Mouse (Mus musculus) small intestine, adult 2 months (tissue): ENCODE data around the gene Tmem81. TPM values are rescaled to one million over a fixed set of nuclear protein-coding genes. Genes with fewer than 3 reads are reported as not detected.

Experiments used
- H3K27ac ChIP-seq: fragments of 200-500 bp; 2 replicates; pipeline ENCODE4 v1.5.1; 2012; ENCODE audit warnings: low read depth, low read length, control low read depth, inconsistent platforms; ENCODE audit not compliant: insufficient read depth
- H3K27me3 ChIP-seq: fragments of 200-500 bp; 2 replicates; pipeline ENCODE4 v1.6.1; 2012; ENCODE audit warnings: mild to moderate bottlenecking, moderate library complexity, low read length, inconsistent platforms; ENCODE audit not compliant: control insufficient read depth, insufficient read depth
- H3K36me3 ChIP-seq: fragments of 200-500 bp; 2 replicates; pipeline ENCODE4 v1.6.1; 2012; ENCODE audit warnings: mild to moderate bottlenecking, low read length, control low read depth, inconsistent platforms; ENCODE audit not compliant: control insufficient read depth, insufficient read depth
- H3K4me1 ChIP-seq: fragments of 200-500 bp; 2 replicates; pipeline ENCODE4 v1.6.1; 2012; ENCODE audit warnings: low read length, inconsistent platforms, mixed read lengths; ENCODE audit not compliant: control insufficient read depth, insufficient read depth, insufficient read length
- H3K4me3 ChIP-seq: fragments of 200-500 bp; 2 replicates; pipeline ENCODE4 v1.5.1; 2012; ENCODE audit warnings: low read depth, mild to moderate bottlenecking, control low read depth, inconsistent platforms, low read length, moderate library complexity
- CTCF ChIP-seq: fragments of 200-500 bp; IDR thresholded peaks from 2 replicates; pipeline ENCODE4 v1.5.1; 2012; ENCODE audit warnings: low read depth, mild to moderate bottlenecking, control low read depth, inconsistent platforms, low read length, moderate library complexity, mixed read lengths; ENCODE audit not compliant: insufficient replicate concordance, insufficient read length; ENCODE audit errors: extremely low read depth
- POLR2A ChIP-seq: fragments of 200-500 bp; IDR thresholded peaks from 2 replicates; pipeline ENCODE4 v1.6.1; 2012; ENCODE audit warnings: low read depth, mild to moderate bottlenecking, control low read depth, inconsistent platforms, low read length, moderate library complexity
- WGBS: fragments of 180-500 bp; shearing (Covaris S2); methylation state at CpG from one replicate; pipeline ENCODE4 v1.1.7; 2018; 5-methylcytosine and 5-hydroxymethylcytosine counted together
- polyA plus RNA-seq: library from polyadenylated mRNA; depleted of rRNA; stranded (reverse); fragments of >200 nt; gene quantifications from 2 replicates; pipeline ENCODE4 v1.2.3, GENCODE M21; 2012; rRNA removed

The Tmem81 gene
- polyA plus RNA-seq, 1 experiment: 1.0 TPM

DNA sequence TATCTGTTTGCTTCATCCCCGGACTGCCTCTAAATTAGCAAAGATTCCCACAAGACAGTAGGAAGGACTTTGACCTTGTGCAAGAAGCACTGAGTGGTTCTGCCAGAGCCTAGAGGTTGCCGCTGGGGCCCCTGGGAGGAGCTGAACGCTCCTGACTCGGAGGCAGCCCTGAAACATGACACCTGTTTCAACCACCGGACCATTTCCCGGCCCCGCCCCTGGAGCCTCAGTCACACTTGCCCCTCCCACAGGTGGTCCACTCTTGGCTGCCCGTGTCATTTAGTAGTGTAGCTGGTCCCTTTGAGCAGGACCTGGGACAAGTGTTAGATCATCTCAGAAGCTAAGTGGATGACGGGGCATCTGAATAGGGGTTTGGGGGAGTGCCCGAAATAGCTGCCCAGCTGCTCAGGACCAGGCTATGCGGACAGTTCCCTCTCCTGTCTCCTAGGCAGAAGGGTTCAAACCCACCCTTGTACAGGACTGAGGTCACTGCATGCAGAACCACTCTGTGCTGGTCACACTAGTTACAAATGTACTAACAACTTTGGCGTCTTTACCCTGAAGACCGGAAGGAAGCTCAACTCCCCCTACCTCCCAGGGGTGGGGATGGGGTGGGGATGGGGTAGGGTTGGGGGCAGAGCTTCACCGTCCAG is 35.3 kb downstream of the Tmem81 start:
- WGBS: 6% methylated on average over 14 of the region's 14 CpGs
- TF ChIP-seq CTCF: no peak
- no peak for TF ChIP-seq POLR2A
- Histone ChIP-seq H3K4me1 (no peaks in the 10 kb centered on the region), H3K27me3 (peaks cover 29% of the 10 kb centered on the region), H3K36me3 (no peaks in the 10 kb centered on the region), H3K4me3 (no peak overlapping the region), H3K27ac (no peak overlapping the region)

DNA sequence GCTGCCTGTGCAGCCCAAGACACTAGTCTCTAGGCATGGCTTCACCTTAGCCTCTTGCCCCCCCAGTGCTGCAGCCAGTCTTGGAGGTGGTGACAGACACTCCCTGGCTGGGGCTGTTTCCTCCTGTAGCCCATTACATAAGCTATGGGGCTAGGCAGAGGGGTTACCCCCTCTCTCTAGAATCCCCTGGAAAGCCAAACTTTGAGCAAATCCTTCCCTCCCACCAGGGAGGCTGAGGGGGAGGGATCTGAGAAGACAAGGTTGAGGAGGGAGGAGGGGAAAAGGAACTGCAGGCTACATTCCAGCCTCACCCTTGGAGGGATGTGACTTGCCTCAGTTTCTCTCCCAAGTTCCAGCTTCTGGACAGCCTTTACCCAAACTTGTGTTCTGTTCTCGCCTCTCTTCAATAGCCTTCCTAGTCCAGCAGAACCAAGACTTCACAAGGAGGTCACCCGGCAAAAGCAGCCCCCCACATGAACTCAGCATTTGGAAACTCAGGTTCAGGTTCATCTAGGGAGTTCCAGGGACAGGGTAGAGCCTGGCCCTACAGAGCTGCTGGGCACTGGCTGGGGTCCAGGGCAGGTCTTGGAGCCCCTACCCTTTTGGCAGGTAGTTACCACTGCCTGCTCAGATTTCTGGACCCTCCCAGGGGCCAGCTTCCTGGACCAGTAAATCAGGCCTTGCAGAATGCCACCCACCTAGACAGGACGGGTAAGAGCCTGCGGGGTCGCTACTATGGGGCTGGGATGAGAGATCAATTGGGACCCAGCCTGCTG is 36.0 kb downstream of the Tmem81 start:
- TF ChIP-seq POLR2A: no peak
- no peak for TF ChIP-seq CTCF
- Histone ChIP-seq H3K27ac (no peak overlapping the region), H3K27me3 (peaks cover 29% of the 10 kb centered on the region), H3K36me3 (no peaks in the 10 kb centered on the region), H3K4me3 (no peak overlapping the region), H3K4me1 (no peaks in the 10 kb centered on the region)
- 34% methylated on average over 5 of the region's 5 CpGs for WGBS

GRCm38 (mm10) chr1:132542762-132543306 is 36.8 kb downstream of the Tmem81 start, which contains the start of gene Cntn2:
Cntn2 (minus strand) TSS chr1:132543256.
- no peaks in the 10 kb centered on the region for H3K36me3 ChIP-seq
- no peak within 1 kb of the TSS for H3K27ac ChIP-seq
- peaks cover 29% of the 10 kb centered on the region for H3K27me3 ChIP-seq
- WGBS: 5% methylated on average over 30 of the region's 30 CpGs
- no peak within 1 kb of the TSS for H3K4me3 ChIP-seq
- no peaks in the 10 kb centered on the region for H3K4me1 ChIP-seq
- TF ChIP-seq CTCF (no peak), POLR2A (no peak)

DNA sequence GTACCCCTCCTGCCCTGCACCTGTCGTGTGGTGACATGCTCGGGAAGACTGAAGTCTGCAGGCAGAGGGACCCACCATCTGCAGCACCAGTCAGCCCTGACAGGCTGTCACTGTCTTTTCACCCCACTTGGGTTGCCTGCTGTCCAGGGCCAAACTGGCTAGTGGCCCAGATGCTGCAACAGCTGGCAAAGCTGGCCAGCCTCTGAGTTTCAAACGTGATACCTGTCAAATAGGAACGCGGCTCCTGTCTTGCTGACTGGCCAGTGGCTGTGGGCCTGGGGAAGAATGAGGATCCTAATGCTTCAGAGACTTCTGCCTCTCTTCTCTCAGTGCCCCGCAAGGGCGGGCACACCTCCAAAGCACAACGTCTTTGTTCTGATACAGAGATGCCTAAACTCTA is 37.8 kb downstream of the Tmem81 start:
- Histone ChIP-seq H3K27ac (no peak overlapping the region), H3K36me3 (no peaks in the 10 kb centered on the region), H3K4me3 (no peak overlapping the region), H3K27me3 (peaks cover 29% of the 10 kb centered on the region), H3K4me1 (no peaks in the 10 kb centered on the region)
- 68% methylated on average over 8 of the region's 8 CpGs for WGBS
- TF ChIP-seq POLR2A (no peak), CTCF (no peak)

DNA sequence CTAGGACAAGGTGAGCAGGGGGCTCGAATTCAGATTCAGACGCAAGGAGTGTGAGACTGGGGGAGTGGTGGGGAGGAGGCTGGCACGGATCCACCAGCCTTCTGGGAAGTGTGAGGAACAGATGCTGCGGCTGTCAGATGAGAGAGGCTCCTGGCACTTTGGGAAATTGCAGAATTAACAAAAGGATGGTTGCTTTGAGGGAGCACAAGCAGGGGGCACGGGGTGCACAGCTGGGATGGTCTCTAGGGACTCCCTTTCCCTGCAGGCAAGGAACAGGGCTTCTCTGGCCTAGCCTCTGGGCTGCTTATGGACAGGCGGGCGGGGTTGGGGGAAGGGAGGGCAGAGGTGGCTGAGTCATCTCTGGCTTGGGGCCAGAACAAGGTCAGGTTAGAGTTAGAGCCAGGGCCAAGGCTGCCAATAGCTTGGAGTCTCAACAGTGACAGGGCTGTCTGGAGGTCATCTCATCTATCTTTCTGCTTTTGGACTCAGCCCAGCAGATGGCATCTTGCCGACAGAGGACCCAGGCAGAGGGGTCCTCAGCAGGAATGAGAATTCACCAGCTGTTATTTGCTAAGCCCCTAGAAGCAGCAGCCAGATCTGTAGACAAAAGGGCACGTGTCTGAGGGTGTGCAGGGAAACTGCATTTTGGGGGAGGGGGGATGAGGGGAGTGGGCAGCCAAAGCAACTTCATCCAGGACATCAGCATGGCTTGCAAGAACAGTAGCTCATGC is 52.0 kb downstream of the Tmem81 start:
- Histone ChIP-seq H3K36me3 (no peaks in the 10 kb centered on the region), H3K27ac (no peak overlapping the region), H3K4me1 (peaks cover 7% of the 10 kb centered on the region; the same call in 1 of the 2 replicates), H3K4me3 (no peak overlapping the region), H3K27me3 (no peaks in the 10 kb centered on the region)
- 28% methylated on average over 9 of the region's 9 CpGs for WGBS
- TF ChIP-seq POLR2A (no peak), CTCF (no peak)

Other genes starting within 250 kb of the Tmem81 start
- gene Klhdc8a, start 207.6 kb upstream of the Tmem81 start, polyA plus RNA-seq: 0.75 and 1.5 TPM in 2 replicates
- 24.3 and 99.9 TPM in 2 replicates for gene Nuak2, start 190.1 kb upstream of the Tmem81 start, polyA plus RNA-seq
- 2.8 and 3.8 TPM in 2 replicates for gene Tmcc2, start 114.9 kb upstream of the Tmem81 start, polyA plus RNA-seq
- gene Dstyk, start 88.7 kb upstream of the Tmem81 start, polyA plus RNA-seq: 1.9 and 2.5 TPM in 2 replicates
- 3.6 and 4.7 TPM in 2 replicates for gene Rbbp5, start 28.9 kb upstream of the Tmem81 start, polyA plus RNA-seq
- gene Cntn2, start 37.0 kb downstream of the Tmem81 start, polyA plus RNA-seq: 0.08 and 0.13 TPM in 2 replicates
- gene Nfasc, start 235.6 kb downstream of the Tmem81 start, polyA plus RNA-seq: 0.90 and 2.0 TPM in 2 replicates